Mouse (Mus musculus) pancreas, adult 10 weeks (tissue): ENCODE results near the gene Vmn1r214. TPM values are rescaled to one million over a fixed set of nuclear protein-coding genes. Genes with fewer than 3 reads are reported as not detected.

Source experiments
- polyA plus RNA-seq: library from polyadenylated mRNA; stranded (reverse); fragments of 350-450 nt; fragmentation: Illumina TruSeq; extraction: RNeasy Lipid Tissue Mini Kit (QIAGEN cat#74804); gene quantifications from one replicate; pipeline ENCODE4 v1.2.3, GENCODE M21; 2015; ENCODE audit warnings: low read depth, low replicate concordance; ENCODE audit not compliant: insufficient read depth

Gene Vmn1r214
- not detected for polyA plus RNA-seq

DNA sequence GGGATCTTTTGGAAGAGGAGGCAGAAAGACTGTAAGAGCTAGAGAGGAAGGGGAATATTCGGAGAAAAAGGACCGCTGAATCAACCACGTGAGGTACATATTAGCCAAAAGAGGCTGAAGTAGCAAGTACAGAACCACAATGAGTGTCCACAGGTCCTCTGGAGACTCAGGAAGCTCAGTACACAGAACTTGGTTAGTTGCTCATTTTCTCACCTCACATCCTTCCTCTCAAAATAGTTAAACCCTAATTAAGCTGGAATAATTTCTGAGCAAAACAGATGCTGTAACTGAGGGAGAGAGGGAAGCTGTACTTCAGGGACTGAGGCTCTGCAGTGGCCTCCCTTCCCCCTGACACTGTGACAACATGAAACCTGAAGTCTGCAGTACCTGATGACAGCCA, at the start of gene Vmn1r214:
TSS of gene Vmn1r214 (plus strand) at position 301 of the 400 bp plus-strand sequence.

DNA sequence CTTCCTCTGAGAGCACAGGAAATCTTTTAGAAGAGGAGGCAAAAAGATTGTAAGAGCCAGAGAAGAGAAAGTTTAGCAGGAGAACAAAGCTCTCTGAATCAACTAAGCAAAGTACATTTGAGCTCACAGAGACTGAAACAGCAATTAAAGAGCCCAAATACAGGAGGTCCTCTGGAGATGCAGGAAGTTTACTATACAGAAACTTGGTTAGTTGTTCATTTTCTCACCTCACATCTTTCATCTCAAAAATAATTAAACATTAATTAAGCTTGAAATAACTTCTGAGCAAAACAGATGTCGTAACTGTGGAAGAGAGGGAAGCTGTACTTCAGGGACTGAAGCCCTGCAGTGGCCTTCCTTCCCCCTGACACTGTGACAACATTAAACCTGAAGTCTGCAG, 22.9 kb upstream of the Vmn1r214 start, which contains the start of gene Vmn1r213:
TSS of gene Vmn1r213 (plus strand) at position 301 of the 400 bp plus-strand sequence.

DNA sequence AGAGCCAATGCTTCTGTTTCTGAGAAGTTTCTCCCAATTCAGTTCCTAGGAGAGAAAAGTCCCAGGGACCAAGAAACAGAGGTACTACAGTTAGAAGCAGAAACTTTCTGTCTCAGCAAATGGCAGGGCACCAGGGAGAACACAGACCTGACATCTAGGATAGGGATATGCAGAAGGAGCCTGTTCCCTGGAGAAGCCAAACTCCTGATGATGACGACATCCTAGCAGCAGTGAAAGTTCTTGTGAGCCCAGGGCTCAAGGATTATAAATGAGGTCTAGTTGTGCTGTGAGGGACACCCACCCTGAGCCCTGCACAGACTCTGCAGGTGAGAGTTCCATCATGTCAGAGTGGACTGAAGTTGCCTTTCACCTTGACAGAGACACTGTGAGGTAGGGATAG, 37.5 kb downstream of the Vmn1r214 start, which contains the start of gene Vmn1r215:
TSS of gene Vmn1r215 (plus strand) at position 301 of the 400 bp plus-strand sequence.

Other genes with a start within 250 kb of the Vmn1r214 start
- not detected for gene Vmn1r209, start 220.7 kb upstream of the Vmn1r214 start, polyA plus RNA-seq
- gene Vmn1r210, start 199.1 kb upstream of the Vmn1r214 start, polyA plus RNA-seq, result not detected
- gene Vmn1r211, start 172.9 kb upstream of the Vmn1r214 start, polyA plus RNA-seq, result not detected
- gene Vmn1r212, start 146.2 kb upstream of the Vmn1r214 start, polyA plus RNA-seq, result not detected
- not detected for gene Vmn1r213, start 22.8 kb upstream of the Vmn1r214 start, polyA plus RNA-seq
- not detected for gene Vmn1r215, start 37.6 kb downstream of the Vmn1r214 start, polyA plus RNA-seq
- gene Vmn1r217, start 87.8 kb downstream of the Vmn1r214 start, polyA plus RNA-seq, result not detected
- not detected for gene Vmn1r218, start 102.7 kb downstream of the Vmn1r214 start, polyA plus RNA-seq
- not detected for gene Vmn1r219, start 128.9 kb downstream of the Vmn1r214 start, polyA plus RNA-seq
- gene Vmn1r220, start 157.6 kb downstream of the Vmn1r214 start, polyA plus RNA-seq, result not detected
- not detected for gene Vmn1r221, start 183.7 kb downstream of the Vmn1r214 start, polyA plus RNA-seq
- not detected for gene Vmn1r222, start 205.5 kb downstream of the Vmn1r214 start, polyA plus RNA-seq
- not detected for gene Vmn1r223, start 216.7 kb downstream of the Vmn1r214 start, polyA plus RNA-seq